Mouse (Mus musculus): ENCODE measurements around the gene Pcgf2.
"Not testable (repeated sequence)": the region's sequence is repeated elsewhere in the genome, so short reads cannot be mapped to it uniquely, and the experiment has no call there.

GRCm38 (mm10) chr11:97657967-97658366 lies 42.3 kb downstream of the Pcgf2 start:
- not testable (repeated sequence) for TF ChIP-seq POLR2A (IDR thresholded peaks at IDR 0.05; ENCODE audit: insufficient read length, low read depth); POLR2AphosphoS2 (IDR thresholded peaks at IDR 0.05; ENCODE audit: insufficient read length, low read depth); MYOG (IDR thresholded peaks at IDR 0.05; ENCODE audit: control insufficient read depth in 1 of 3, insufficient read depth in 1 of 3, insufficient read length in 2 of 3, low read depth in 2 of 3); E2F4 (IDR thresholded peaks at IDR 0.05; ENCODE audit: insufficient read depth); MYOD1 (IDR thresholded peaks at IDR 0.05; ENCODE audit: control insufficient read depth in 1 of 3, insufficient read length in 2 of 3, low read depth in 2 of 3)

All from myocyte (in vitro differentiated cells).